Mouse (Mus musculus) C2C12 (cell line): ENCODE results near the gene Lin37. TPM values are rescaled to one million over a fixed set of nuclear protein-coding genes. Genes with fewer than 3 reads are reported as not detected.

Source experiments
- H3K27me3 ChIP-seq: one replicate; pipeline ENCODE4 v1.6.1; 2011; ENCODE audit not compliant: control insufficient read depth, insufficient read depth, insufficient read length
- H3K36me3 ChIP-seq: one replicate; pipeline ENCODE4 v1.6.1; 2011; ENCODE audit not compliant: control insufficient read depth, insufficient read depth
- H3K4me3 ChIP-seq: one replicate; pipeline ENCODE4 v1.5.1; 2011; ENCODE audit warnings: mild to moderate bottlenecking, control low read depth; ENCODE audit not compliant: poor library complexity, insufficient read depth, severe bottlenecking
- H3K79me2 ChIP-seq: one replicate; pipeline ENCODE4 v1.6.1; 2011; ENCODE audit not compliant: control insufficient read depth, insufficient read depth
- H3K79me3 ChIP-seq: one replicate; pipeline ENCODE4 v1.6.1; 2011; ENCODE audit warnings: low read depth, control low read depth
- H3ac ChIP-seq: one replicate; pipeline ENCODE3; 2011; ENCODE audit warnings: low read depth; ENCODE audit not compliant: control insufficient read depth, insufficient read length
- CEBPB ChIP-seq: IDR thresholded peaks from one replicate; pipeline ENCODE4 v1.6.1; 2011; ENCODE audit warnings: low read depth, mild to moderate bottlenecking, control low read depth, moderate library complexity
- CTCF ChIP-seq: IDR thresholded peaks from one replicate; pipeline ENCODE4 v1.5.1; 2011; ENCODE audit not compliant: control insufficient read depth, insufficient read depth, insufficient read length
- FOSL1 ChIP-seq: IDR thresholded peaks from one replicate; pipeline ENCODE4 v1.8.0; 2011; ENCODE audit warnings: mild to moderate bottlenecking, low read length; ENCODE audit not compliant: poor library complexity, insufficient read depth, severe bottlenecking
- MAX ChIP-seq: IDR thresholded peaks from one replicate; pipeline ENCODE4 v1.6.1; 2011; ENCODE audit warnings: mild to moderate bottlenecking, control low read depth
- MYOD1 ChIP-seq: IDR thresholded peaks from one replicate; pipeline ENCODE4 v1.6.1; 2011; ENCODE audit warnings: low read depth; ENCODE audit not compliant: control insufficient read depth, insufficient read length
- MYOG ChIP-seq: IDR thresholded peaks from one replicate; pipeline ENCODE4 v1.6.1; 2011; ENCODE audit not compliant: control insufficient read depth, insufficient read length; ENCODE audit errors: extremely low read depth
- USF1 ChIP-seq: IDR thresholded peaks from one replicate; pipeline ENCODE4 v1.6.1; 2011; ENCODE audit warnings: low read depth, mild to moderate bottlenecking, control low read depth, moderate library complexity
- polyA plus RNA-seq: library from polyadenylated mRNA; unstranded; fragments of >200 nt; fragmentation: generic; extraction: Trizol; gene quantifications from one replicate; pipeline ENCODE4 v1.2.1, GENCODE M21; 2012; ENCODE audit warnings: missing spikeins

The Lin37 gene
- polyA plus RNA-seq, 1 experiment: 38.4 TPM

- Histone ChIP-seq H3K4me3 (no peak overlapping the region), H3K27me3 (no peaks in the 10 kb centered on the region), H3ac (no peak overlapping the region), H3K79me2 (no peaks in the 10 kb centered on the region), H3K36me3 (no peaks in the 10 kb centered on the region), H3K79me3 (no peaks in the 10 kb centered on the region)
- no peak for TF ChIP-seq MYOD1
- TF ChIP-seq CEBPB: no peak
- TF ChIP-seq MAX: no peak
- no peak for TF ChIP-seq MYOG
- no peak for TF ChIP-seq CTCF
- no peak for TF ChIP-seq FOSL1
- TF ChIP-seq USF1: no peak
These were observed 32.7 kb downstream of the Lin37 start for GRCm38 (mm10) chr7:30526981-30527380.

- H3K4me3 ChIP-seq: no peak overlapping the region
- TF ChIP-seq MYOD1: no peak
- TF ChIP-seq CTCF: no peak
- TF ChIP-seq CEBPB: no peak
- TF ChIP-seq FOSL1: no peak
- no peak for TF ChIP-seq MAX
- TF ChIP-seq USF1: no peak
- no peak for TF ChIP-seq MYOG
- H3K27me3 ChIP-seq: no peaks in the 10 kb centered on the region
- H3K36me3 ChIP-seq: no peaks in the 10 kb centered on the region
- no peaks in the 10 kb centered on the region for H3K79me3 ChIP-seq
- H3K79me2 ChIP-seq: no peaks in the 10 kb centered on the region
- no peak overlapping the region for H3ac ChIP-seq
These were observed 33.2 kb downstream of the Lin37 start for GRCm38 (mm10) chr7:30526399-30526798.

GRCm38 (mm10) chr7:30525954-30526353, 33.7 kb downstream of the Lin37 start:
- H3K79me2 ChIP-seq: no peaks in the 10 kb centered on the region
- no peaks in the 10 kb centered on the region for H3K27me3 ChIP-seq
- H3ac ChIP-seq: no peak overlapping the region
- H3K79me3 ChIP-seq: no peaks in the 10 kb centered on the region
- TF ChIP-seq USF1 (no peak), FOSL1 (no peak), MAX (no peak), CTCF (no peak), MYOD1 (no peak), MYOG (no peak), CEBPB (no peak)
- no peaks in the 10 kb centered on the region for H3K36me3 ChIP-seq
- H3K4me3 ChIP-seq: no peak overlapping the region

- Histone ChIP-seq H3K79me2 (no peaks in the 10 kb centered on the region), H3K4me3 (no peak overlapping the region), H3K36me3 (no peaks in the 10 kb centered on the region), H3ac (no peak overlapping the region), H3K27me3 (no peaks in the 10 kb centered on the region), H3K79me3 (no peaks in the 10 kb centered on the region)
- TF ChIP-seq CTCF (no peak), MYOG (no peak), MAX (no peak), CEBPB (no peak), FOSL1 (no peak), USF1 (no peak), MYOD1 (no peak)
These were observed 35.2 kb downstream of the Lin37 start for GRCm38 (mm10) chr7:30524487-30524886.

GRCm38 (mm10) chr7:30522871-30523270, 36.8 kb downstream of the Lin37 start:
- no peak overlapping the region for H3ac ChIP-seq
- H3K4me3 ChIP-seq: no peak overlapping the region
- TF ChIP-seq CTCF: no peak
- no peak for TF ChIP-seq CEBPB
- TF ChIP-seq MYOD1: no peak
- H3K36me3 ChIP-seq: no peaks in the 10 kb centered on the region
- H3K79me3 ChIP-seq: no peaks in the 10 kb centered on the region
- H3K79me2 ChIP-seq: no peaks in the 10 kb centered on the region
- H3K27me3 ChIP-seq: no peaks in the 10 kb centered on the region

GRCm38 (mm10) chr7:30520856-30521255, 38.8 kb downstream of the Lin37 start:
- H3ac ChIP-seq: no peak overlapping the region
- no peaks in the 10 kb centered on the region for H3K79me2 ChIP-seq
- no peak overlapping the region for H3K4me3 ChIP-seq
- peaks cover 1% of the 10 kb centered on the region for H3K27me3 ChIP-seq
- no peaks in the 10 kb centered on the region for H3K36me3 ChIP-seq
- H3K79me3 ChIP-seq: no peaks in the 10 kb centered on the region
- TF ChIP-seq MYOG: no peak
- TF ChIP-seq CEBPB: no peak
- no peak for TF ChIP-seq MAX
- TF ChIP-seq FOSL1: no peak
- no peak for TF ChIP-seq CTCF
- TF ChIP-seq USF1: no peak
- no peak for TF ChIP-seq MYOD1
